Mouse (Mus musculus) lung, adult 18-20 months (tissue): ENCODE measurements around the gene Insc.
A peak's percentile ranks its signal among the peaks of the same experiment; 100 is the strongest.

ENCODE experiments used
- DNase-seq, 2 experiments: peaks; one replicate each; pipeline ENCODE4 v3.0.0; 2022; ENCODE audit warnings: mixed read lengths in 2 of 2

The Insc gene

DNA sequence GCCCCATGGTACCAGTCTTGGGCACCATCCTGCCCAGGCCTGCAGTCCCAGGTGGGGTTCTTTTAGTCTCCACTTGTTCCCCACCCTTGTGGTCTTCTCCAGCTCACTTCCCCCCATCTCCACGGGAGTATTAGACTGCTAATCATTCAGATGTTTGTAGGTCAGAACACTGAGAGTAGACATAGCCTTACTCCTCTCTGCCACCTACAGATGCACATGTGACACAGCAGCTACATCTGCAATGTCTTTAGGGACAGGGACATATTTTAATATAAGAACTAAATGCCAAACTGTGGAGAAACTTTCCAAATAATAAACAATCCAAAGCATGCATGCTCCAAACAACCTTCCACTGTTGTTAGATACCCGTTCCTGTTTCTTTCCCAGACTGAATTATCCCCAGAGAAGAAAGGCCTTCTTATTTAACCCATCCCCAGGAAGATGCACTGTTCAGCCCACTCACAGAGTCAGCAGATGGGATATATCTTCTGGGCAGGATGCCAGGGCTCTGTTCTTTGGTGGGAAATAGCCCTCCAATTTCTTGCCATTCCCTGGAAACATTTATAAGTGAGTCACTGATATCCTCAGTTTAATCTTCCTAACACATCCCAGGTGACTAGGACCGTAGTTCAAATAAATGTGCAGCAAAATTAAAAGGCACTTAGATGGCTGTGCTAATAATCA is 88.9 kb downstream of the Insc start:
- DNase-seq = no peak

DNA sequence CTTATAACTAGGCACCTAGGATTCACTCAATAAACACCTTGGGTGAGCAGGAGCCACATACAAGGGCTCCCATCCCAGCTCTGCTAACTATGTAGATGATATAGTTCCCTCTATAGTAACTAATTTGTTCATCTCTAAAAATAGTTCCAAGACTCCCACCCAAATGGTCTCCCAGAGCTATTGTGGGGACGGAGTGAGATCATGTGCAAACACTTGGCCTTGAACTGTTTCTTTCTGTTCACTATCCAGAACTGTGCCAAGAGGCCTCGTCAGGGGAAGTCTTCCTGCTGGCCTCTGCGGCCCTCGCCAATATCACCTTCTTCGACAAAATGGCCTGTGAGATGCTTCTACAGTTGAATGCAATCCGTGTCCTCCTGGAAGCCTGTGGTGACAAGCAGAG is 91.0 kb downstream of the Insc start:
- no peak for DNase-seq

DNA sequence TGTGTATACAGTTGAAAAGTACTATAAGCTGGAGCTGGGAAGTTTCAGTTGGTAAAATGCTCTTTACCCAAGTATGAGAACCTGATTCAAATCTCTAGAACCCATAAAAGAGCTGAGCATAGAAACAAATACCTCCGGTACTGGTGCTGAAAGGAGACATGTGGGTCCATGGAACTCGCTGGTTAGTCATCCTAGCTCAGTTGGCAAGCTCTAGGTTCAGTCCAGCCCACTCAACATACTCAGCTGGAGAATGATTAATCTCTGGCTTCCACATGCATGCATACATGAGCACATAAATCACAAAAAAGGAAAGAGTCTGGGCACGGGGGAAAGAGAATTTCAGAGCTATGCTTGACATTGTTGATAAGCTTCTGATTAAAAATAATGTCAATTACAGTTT is 93.8 kb downstream of the Insc start:
- no peak for DNase-seq

DNA sequence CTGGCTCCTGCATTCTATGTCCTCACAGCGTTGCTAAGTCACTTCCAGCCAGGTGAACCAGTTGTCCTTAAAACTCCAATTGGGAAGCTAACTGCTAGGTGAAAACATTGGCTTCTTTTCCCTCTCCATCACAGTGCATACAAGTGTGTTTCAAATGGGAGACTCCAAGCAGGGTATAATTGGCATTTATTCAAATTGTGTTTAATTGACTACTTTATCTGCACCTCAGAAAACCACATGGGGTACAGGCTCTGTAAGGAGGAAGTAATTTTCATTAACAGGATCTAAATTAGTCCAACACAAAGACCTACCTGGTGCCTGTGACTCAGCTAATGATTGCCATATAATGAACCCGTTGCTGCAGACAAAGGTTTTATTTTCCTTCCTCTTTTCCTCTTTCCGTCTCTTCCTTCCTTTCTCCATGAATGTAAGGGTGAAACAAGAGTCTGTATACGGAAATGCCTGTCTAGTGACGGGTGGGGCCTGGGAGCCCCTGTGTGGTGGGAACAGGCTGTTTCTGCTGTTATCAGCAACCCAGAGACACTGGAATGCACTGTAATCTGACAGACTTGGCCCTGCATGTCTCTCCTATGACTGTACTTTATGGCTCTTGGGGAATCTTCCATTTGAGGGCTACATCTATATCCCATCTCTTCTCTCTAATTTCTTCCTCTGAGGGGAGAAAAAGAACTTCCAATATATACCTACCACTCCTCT is 96.7 kb downstream of the Insc start:
- no peak for DNase-seq

DNA sequence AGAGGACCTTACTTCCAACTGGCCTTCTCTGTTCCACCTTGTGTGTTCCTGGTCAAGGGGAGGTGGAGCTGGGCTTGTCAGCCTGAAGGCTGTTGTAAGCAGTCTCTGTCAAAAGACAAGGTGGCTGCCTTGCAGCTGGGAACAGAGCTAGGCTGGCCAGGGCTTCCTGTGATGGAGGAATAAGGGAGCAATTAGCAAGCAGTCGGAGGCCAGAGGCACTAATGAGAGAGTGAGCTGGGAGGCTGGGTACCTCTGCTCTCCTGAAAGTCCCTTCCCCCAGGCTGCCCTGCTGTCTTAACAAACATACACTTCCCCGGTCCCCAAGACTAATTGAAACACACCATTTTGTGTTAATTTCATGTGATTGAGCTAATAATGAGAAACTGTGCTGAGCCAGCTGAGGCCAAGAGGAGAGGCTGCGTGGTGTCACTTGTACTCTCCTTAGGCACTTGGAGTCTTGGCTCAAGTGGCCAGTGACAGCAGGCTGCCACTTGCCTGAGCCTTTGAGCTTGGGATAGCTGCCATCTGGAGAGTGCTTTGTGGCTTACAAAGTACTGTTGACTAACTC is 99.2 kb downstream of the Insc start:
- DNase-seq = no peak

DNA sequence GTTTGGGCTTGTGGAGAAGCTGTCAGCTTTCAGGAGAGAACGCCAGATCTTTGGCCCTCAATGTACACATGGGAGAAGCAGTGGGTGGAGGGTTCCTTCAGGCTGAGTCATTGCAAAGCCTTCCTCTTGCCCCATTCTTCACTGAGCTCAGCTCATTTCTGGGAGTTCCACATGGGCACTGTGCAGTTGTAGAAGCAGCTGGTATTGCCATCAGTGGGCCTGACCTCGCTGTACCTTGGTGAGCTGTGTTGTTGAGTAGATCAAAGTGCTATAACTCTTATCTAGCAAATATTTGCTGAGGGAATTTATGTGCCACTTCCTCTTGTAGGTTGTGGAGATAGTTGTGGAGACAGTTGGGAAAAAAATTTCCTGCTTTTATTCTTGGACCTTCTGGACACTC is 103.7 kb downstream of the Insc start:
- DNase-seq = no peak

DNA sequence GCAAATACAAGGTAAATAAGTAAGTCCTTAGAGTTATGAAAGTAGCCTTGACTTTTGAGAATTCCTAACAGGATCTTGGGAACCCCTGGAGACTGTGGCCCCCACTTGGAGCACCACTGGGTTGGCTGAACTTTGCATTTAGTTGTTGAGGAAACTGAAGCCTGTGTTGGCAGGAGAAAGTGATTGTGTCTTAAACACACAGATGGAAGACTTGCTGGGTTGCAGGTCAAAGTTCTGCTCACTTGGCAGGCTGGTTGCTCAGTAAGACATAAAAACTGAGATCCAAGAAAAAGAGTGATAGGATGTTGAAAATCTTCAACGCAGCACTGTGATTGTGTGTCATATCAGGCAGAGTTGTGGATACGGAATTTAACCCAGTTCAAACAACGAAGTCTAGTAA is 108.9 kb downstream of the Insc start:
- no peak for DNase-seq

DNA sequence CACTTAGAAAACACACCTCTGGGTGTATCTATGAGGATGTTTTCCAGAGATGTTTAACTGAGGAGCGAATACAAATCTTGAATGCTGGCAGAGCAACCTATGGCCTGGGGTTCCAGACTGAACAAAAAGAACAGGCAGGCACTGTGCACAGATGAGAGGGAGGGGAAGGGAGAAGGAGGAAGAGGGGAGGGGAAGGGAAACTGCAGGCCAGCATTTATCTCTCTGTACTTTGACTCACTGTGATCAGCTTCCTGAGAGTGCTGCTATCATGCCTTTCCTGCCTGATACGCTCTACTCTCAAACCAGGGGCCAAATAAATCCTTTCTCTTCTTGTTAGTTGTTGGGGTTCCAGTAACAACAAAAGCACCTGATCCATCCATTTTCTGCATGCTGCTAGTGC is 110.7 kb downstream of the Insc start:
- no peak for DNase-seq

DNA sequence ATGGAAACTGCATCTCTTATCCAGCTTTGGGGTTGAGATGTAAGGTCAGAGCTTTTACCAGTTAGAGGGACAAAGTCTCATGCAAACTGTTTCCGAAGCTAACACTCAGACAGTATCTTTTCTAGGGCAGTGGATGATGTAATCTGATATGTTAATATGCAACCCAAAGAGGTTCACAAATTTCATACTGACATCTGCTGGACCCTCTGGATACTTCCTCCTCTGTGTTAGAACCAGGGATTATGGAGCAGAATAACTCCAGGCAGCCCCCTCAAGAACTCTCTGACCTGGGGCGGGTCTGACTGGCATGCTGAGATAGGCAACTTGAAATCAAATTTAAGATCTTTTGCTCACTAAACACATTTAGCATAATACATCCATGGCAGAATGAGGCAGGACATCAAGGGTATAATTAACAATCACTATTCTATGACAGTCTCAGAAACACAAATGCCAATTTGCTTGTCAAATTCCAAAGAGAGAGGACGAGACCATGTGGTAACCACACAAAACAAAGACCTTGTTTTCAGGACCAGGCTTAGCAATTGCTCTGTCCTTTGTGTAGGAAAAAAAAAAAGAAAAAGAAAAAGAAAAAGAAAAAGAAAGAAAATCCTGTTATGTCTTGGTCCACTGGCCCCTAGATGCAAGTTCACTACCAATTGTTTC is 117.5 kb downstream of the Insc start:
- DNase-seq = no peak

DNA sequence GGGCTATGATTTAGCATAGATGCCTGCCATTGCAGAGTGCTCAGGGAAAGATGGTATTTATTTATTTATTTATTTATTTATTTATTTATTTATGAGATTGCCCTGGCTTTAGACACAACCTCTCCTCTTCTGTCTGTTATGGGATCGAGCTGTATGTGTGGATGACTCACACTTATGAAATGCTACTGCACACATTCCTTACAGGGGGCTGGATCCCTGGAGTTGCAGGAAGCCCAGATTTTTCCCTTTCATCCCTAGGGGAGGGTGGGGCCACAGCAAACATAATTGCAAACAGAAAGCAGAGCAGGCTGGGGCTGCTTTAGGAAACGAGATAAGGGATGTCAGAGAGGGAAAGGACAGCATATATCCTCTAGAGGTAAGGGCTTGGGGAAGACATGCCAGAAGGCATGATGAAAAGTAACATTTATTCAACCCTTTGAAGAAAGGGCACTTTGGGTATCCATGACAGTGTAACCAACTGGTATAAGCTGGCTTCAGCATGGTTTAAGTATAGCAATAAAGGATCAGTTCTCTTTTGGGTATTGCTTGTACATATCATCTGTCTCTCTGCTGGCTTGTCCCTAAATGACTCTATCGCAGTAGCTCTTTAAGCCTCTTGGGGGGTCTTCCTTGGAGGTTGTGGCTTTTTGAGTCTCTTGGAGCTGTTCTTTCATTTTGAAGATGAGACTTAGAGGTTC is 130.0 kb downstream of the Insc start:
- no peak for DNase-seq

DNA sequence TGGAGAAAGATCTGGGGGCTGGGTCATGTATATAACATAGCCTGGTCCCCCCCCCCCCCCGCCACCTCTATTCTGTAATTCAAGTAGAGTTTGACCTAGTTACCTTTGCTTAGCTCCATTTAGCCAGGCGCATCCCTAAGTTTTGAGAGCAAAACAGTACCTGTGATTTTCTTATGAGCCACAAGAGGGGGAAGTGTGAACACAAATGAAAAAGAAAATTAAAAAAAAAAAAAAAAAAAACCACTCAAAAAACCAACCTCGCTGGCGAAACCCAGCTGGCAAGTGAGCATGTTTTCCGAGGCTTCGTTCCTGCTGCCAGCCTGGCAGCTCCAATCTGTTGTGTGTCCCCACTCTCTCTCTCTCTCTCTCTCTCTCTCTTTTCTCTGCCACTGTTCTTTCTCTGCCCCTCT is 130.5 kb downstream of the Insc start:
- DNase-seq = peak in 1 of 2 experiments; percentile 2

DNA sequence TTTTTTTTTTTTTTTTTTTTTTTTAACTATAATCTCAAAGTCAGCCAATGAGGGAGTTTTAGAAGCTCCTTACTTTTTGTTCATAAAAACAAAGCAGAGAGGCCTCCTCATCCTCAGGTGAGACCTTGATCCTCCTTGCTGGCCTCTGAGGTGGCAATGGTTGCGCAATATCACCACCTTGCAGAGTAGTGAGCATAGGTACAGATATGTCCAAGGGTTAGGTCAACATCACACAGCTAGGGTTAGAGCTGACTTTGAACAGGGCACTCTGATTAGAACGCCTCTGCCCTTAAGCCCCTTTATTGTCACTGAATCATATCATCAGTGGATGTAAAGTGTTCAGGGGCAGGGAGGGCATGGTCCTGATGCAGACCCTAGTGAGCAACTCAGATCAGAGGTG is 131.1 kb downstream of the Insc start:
- no peak for DNase-seq

DNA sequence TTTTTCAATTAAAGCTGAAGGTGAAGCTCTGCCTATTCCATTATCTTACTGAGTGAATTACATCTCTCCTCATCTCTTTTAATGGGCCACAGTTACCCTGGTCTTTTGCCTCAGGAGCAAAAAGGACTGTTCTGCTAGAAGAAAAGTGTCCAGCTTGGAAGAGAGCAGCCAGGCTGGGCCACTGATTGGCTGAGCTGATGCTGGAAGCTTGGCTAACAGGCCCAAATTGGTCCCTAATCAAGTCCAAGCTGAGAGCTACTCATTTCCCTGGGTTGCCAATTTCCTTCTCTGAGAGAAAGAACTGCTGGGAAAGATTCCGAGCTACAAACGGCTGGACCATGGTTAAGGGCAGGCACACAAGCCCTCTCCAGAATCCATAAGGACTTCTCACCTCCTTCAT is 140.1 kb downstream of the Insc start:
- no peak for DNase-seq

DNA sequence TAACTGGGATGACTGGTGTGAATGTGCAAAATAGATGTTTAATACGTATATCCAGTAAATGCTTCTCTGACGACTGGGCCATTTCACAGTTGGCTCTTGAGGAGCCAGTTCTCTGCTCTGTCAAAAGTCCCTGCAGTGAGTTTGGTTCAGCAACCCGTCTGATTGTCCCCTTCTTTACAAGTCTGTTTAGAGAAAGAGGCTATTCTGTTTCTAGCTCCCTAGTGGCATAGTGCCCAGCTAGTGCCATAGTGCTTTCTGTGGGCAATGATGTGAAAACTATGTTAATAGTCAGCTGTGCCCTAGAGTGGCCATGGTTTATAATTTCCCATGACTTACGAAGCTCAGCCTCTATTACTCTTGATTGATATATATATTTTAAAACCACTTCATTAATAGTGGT is 143.4 kb downstream of the Insc start:
- DNase-seq = no peak

DNA sequence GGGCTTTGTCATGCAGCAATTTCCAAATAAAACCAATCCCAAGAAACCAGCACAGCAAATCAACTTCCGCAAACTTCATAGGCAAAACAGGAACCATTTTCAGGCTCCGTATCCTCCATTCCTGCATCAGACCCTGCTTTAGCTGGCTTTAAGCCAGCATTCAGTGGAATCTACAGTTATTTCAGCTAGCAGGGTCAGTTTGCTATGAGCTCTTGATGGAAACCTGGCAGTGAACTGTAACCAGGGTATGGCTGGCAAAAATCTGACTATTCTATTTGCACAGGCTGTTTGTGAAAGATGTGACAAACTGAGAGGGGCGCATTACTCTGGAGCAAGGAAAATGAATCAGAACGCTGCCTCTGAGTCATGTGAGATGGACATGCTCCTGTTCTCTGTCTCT is 146.7 kb downstream of the Insc start:
- no peak for DNase-seq

DNA sequence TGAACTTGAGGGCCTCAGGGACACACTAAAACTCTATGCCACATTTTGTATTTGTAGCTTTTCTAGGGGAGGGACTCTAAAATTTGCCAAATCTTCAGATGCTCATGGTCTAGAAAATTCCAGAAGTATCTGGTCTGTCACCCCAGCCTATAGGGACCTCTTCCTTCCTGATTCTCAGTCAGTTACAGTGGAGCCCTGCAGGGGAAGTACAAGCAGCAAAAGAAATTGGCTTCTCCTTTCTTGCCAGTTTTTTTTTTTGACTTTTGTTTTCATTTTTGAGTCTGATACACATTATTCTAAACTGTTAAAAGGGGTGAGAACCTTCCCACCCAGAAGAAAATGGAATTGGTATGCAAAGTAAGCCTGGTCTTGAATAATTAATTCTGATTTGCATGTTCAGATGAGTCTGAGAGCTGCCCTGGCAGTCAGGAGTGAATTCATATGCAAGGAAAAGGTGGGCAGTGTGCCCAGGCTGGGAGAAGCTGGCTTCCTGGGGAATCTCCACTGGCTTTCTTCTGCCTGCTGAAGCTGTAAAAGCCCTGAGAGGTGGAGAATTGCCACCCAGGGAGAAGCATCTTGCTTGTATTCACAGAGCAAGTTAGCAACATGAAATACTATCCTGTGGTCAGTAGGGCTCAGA is 149.2 kb downstream of the Insc start:
- DNase-seq = no peak

DNA sequence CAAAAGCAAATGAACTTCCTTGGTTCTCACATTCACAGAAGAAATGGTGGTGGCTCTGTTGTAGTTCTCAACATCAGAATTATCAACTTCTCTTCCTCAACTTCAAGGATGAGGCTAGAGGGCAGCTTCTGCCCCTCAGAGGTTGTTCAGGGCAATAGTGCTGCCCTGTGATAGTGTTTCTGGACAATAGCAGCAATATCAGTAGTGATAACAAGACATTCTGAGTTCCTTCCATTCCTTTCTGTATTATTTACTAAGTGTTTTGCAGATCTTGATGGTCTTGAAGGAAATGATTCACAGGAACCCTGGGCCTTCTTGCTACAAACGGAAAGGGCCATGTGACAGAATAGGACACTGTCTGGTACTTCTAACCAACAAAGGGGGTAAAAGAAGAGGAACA is 150.4 kb downstream of the Insc start:
- no peak for DNase-seq

DNA sequence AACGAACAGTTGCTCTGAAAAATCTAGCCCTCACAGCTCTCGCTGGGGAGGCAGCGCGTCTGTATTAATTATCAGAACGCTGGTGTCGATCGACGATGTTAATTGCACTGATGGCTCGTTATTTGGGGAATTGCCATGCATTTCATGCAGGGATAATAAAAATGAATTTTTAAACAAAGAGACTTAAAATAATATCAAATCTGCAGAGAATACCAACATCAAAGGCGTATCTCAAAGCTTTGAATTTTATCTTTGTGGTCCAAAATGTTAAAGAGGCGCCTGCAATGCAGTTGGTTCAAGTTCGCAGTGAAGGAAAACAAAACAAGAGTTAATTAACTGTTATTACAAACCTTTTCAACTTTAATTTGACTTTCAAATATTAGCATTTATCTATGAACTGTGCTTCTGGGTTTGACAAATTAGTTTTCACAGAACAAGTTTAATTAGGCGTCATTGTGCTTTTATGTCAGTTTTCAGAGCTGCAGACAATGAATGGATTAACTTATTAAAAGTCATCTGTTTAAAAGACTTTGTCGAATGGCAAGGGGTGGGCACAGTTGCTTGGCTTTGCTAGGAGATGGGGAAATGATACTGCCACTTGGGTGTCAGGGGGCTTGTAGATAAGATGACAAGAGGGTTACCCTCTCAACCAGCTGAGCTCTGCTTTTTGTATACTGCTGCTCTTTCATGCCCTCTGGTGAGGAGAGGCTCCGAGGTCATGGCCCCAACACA is 153.6 kb downstream of the Insc start:
- DNase-seq = no peak
